Mouse (Mus musculus): ENCODE measurements around the gene Tgm6.

The Tgm6 gene

GRCm38 (mm10) chr2:130112116-130112515 is at the start of gene Tgm6:
Tgm6 (plus strand) TSS chr2:130112416.
- no peak for DNase-seq

GRCm38 (mm10) chr2:130068228-130068627 is 44.0 kb upstream of the Tgm6 start:
- DNase-seq: peak; percentile 49

GRCm38 (mm10) chr2:130070396-130070795 is 41.8 kb upstream of the Tgm6 start:
- DNase-seq: no peak

- no peak for DNase-seq
Measured at GRCm38 (mm10) chr2:130112804-130113203, 588 bp downstream of the Tgm6 start.

GRCm38 (mm10) chr2:130113379-130113778 is 1.2 kb downstream of the Tgm6 start:
- no peak for DNase-seq

- DNase-seq: no peak
Measured at GRCm38 (mm10) chr2:130118649-130119048, 6.4 kb downstream of the Tgm6 start.

GRCm38 (mm10) chr2:130125279-130126059 is 13.3 kb downstream of the Tgm6 start:
- no peak for DNase-seq

- DNase-seq: no peak
Measured at GRCm38 (mm10) chr2:130126073-130126472, 13.9 kb downstream of the Tgm6 start.

GRCm38 (mm10) chr2:130129687-130130086 is 17.5 kb downstream of the Tgm6 start:
- DNase-seq: no peak

- DNase-seq: no peak
Measured at GRCm38 (mm10) chr2:130143011-130143410, 30.8 kb downstream of the Tgm6 start.

GRCm38 (mm10) chr2:130144703-130145324 is 32.6 kb downstream of the Tgm6 start:
- DNase-seq: no peak

- DNase-seq: no peak
Measured at GRCm38 (mm10) chr2:130146089-130146668, 34.0 kb downstream of the Tgm6 start.

- DNase-seq: no peak
Measured at GRCm38 (mm10) chr2:130155171-130155570, 43.0 kb downstream of the Tgm6 start.

- no peak for DNase-seq
Measured at GRCm38 (mm10) chr2:130155851-130156250, 43.6 kb downstream of the Tgm6 start.

- DNase-seq: no peak
Measured at GRCm38 (mm10) chr2:130157231-130158087, 45.2 kb downstream of the Tgm6 start.

GRCm38 (mm10) chr2:130158088-130158437 is 45.8 kb downstream of the Tgm6 start:
- no peak for DNase-seq

GRCm38 (mm10) chr2:130162701-130163100 is 50.5 kb downstream of the Tgm6 start:
- DNase-seq: no peak

- peak; percentile 36 for DNase-seq
Measured at GRCm38 (mm10) chr2:130166311-130167214, 54.3 kb downstream of the Tgm6 start.

GRCm38 (mm10) chr2:130167861-130168260 is 55.6 kb downstream of the Tgm6 start:
- peak; percentile 50 for DNase-seq

GRCm38 (mm10) chr2:130171674-130172073 is 59.5 kb downstream of the Tgm6 start:
- no peak for DNase-seq

- DNase-seq: no peak
Measured at GRCm38 (mm10) chr2:130176820-130177219, 64.6 kb downstream of the Tgm6 start.

GRCm38 (mm10) chr2:130178381-130178705 is 66.1 kb downstream of the Tgm6 start:
- peak; percentile 21 for DNase-seq
